Mouse (Mus musculus): Measurements from ENCODE around the gene Atg4b. TPM values are rescaled to one million over a fixed set of nuclear protein-coding genes. Genes with fewer than 3 reads are reported as not detected.
"Not testable (repeated sequence)": the region's sequence is repeated elsewhere in the genome, so short reads cannot be mapped to it uniquely, and the experiment has no call there.

The Atg4b gene
- polyA plus RNA-seq, 2 experiments from 2014 or later = 87.1 to 104 TPM

GRCm38 (mm10) chr1:93823796-93824495, 72.6 kb downstream of the Atg4b start:
- no peak for ATAC-seq

DNA sequence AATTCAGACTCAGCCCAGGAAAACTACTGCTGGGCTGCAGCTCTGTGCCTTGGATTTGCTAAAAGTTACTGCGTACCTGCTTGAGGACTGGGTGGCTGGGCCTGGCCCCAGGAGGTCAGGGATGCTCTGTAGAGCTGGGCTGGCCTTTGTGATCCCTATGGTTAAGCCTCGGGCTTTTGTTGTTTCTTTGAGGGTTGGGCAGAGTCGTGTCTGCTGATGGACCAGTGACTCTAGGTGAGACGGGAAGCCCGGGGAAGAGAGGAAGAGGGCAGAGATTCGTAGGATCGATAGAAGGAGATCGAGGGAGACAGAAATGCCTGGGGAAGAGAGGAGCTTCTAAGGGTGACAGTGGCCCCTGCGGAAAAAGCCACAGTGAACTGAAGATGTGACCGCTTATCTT, 73.3 kb downstream of the Atg4b start, which contains the start of gene D2hgdh:
Gene D2hgdh, plus strand, starts transcription at position 301 of the 400 bp plus-strand sequence.
- peak; percentile 22 for ATAC-seq

DNA sequence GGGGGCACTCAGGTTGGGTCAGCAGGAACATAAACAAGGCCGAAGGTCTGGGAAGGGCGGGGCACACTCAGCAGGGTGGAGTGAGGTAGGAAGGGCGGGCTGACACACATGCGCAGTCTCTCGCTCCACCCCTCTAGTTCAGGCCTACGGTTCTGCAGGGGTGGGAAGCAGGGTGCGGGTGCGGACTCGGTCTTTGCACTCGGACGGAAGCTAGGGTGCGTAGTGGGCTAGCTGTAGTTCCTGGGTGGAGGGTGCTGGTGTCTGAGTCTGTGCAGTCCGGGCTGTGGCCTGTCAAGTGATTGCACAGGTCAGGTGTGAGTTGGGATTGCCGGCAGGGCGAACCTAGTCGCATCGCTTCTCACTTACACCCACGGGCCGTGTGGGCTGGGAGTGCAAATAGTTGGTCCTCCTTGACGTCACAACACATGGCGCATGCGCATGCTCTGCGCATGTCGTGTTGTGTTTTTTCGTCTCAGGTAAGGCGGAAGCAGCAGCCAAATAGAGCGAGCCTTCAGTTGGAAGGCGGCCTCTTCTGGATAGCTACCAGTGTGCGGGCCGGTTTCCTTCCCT, 73.9 kb downstream of the Atg4b start:
- ATAC-seq = peak; percentile 88

- ATAC-seq = peak; percentile 4
Observed at GRCm38 (mm10) chr1:93825771-93826539, 74.7 kb downstream of the Atg4b start.

GRCm38 (mm10) chr1:93826540-93826835, 75.2 kb downstream of the Atg4b start:
- ATAC-seq = no peak

- peak; percentile 84 for ATAC-seq
Observed at GRCm38 (mm10) chr1:93832754-93833360, 81.6 kb downstream of the Atg4b start.

GRCm38 (mm10) chr1:93834671-93835150, 83.4 kb downstream of the Atg4b start:
- no peak for ATAC-seq

- no peak for ATAC-seq
Observed at GRCm38 (mm10) chr1:93835211-93835610, 83.9 kb downstream of the Atg4b start.

GRCm38 (mm10) chr1:93835876-93836531, 84.7 kb downstream of the Atg4b start:
- ATAC-seq = no peak

- no peak for ATAC-seq
Observed at GRCm38 (mm10) chr1:93836532-93836913, 85.2 kb downstream of the Atg4b start.

DNA sequence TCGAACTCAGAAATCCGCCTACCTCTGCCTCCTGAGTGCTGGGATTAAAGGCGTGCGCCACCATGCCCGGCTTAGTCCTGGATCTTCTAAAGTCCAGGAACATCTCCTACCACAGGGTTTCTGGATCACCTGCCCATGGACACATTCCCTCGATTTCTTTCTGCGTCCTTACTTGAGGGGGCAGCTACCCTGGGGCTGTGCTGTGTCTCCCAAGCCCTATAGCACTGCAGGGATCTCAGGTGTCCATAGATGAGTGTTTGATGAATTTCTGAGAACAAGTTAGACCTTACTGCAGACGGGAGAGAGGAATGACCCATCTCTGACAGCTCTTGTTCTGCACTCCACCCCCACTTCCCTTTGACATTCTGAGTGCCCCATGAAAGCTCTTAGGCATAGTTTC, 86.0 kb downstream of the Atg4b start:
- no peak for ATAC-seq

DNA sequence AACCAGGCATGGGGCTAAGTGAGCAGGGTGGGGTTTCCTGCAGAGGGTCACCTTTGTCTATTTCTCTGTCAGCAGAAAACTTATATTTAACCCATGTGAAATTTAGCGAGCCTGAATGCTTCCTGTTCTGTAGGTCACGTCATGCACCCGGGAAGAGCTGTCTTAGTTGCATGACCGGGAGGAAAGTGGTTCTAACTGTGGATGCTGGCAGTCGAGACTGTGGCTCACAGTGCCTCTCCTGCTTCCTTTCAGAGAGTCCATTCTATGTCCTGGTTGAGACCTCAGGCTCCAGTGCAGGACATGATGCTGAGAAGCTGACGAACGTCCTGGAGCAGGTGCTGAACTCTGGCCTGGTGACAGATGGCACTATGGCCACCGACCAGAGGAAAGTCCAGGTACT, 87.3 kb downstream of the Atg4b start:
- ATAC-seq = not testable (repeated sequence)

Other genes with a start within 250 kb of the Atg4b start
- gene Farp2, start 239.4 kb upstream of the Atg4b start, polyA plus RNA-seq (2017; shearing (Covaris generic)) = 1 to 10 TPM in 1 of 2 experiments, under 1 TPM in 1; 0.51 to 2.1 TPM
- gene Stk25, start 92.8 kb upstream of the Atg4b start, polyA plus RNA-seq (2017; shearing (Covaris generic)) = 10 to 100 TPM; 31.2 to 42.6 TPM
- gene Bok, start 65.8 kb upstream of the Atg4b start, polyA plus RNA-seq (2017; shearing (Covaris generic)) = not detected
- gene Thap4, start 3.4 kb downstream of the Atg4b start, polyA plus RNA-seq (2017; shearing (Covaris generic)) = 10 to 100 TPM; 14.1 to 24.8 TPM
- 100 to 1,000 TPM; 120 to 147 TPM for gene Dtymk, start 50.4 kb downstream of the Atg4b start, polyA plus RNA-seq (2017; shearing (Covaris generic))
- gene Ing5, start 52.5 kb downstream of the Atg4b start, polyA plus RNA-seq (2017; shearing (Covaris generic)) = 10 to 100 TPM; 25.4 to 36.9 TPM
- gene D2hgdh, start 73.4 kb downstream of the Atg4b start, polyA plus RNA-seq (2017; shearing (Covaris generic)) = 10 to 100 TPM; 24.5 to 37.2 TPM
- not detected for gene Gal3st2, start 109.8 kb downstream of the Atg4b start, polyA plus RNA-seq (2017; shearing (Covaris generic))
- gene Gal3st2b, start 166.8 kb downstream of the Atg4b start, polyA plus RNA-seq (2017; shearing (Covaris generic)) = not detected
- gene Gal3st2c, start 239.0 kb downstream of the Atg4b start, polyA plus RNA-seq (2017; shearing (Covaris generic)) = under 1 TPM in 1 of 2 experiments, not detected in 1; 0.08 TPM